In genomic region chr15:89622312-89622958, GRCm38 (mm10) we compare ENCODE assay signal across 8 mouse cellular contexts. TPM values are rescaled to one million over a fixed set of nuclear protein-coding genes. Genes with fewer than 3 reads are reported as not detected.
DNase-seq lines count a peak whose midpoint lies in the region; ATAC-seq lines count a peak whose summit lies in the region.

No protein-coding gene starts in this region.

- no peaks in the 10 kb centered on the region for H3K9me3 ChIP-seq in liver, embryonic 12.5 days (replicated peaks)
- H3K9me3 ChIP-seq in hindbrain, embryonic 14.5 days (ENCODE audit: control insufficient read depth, low read length), result 0 out of 2 replicates have a peak, but pooled peaks cover 3% of the 10 kb centered on the region
- H3K9me3 ChIP-seq in limb, embryonic 10.5 days (replicated peaks), result no peaks in the 10 kb centered on the region

- H3K27ac ChIP-seq in liver, embryonic 12.5 days, result no peak overlapping the region
- H3K27ac ChIP-seq in hindbrain, embryonic 14.5 days, result no peak overlapping the region
- no peak overlapping the region for H3K27ac ChIP-seq in limb, embryonic 10.5 days

- peak; percentile 31 for DNase-seq in liver
- DNase-seq in adrenal gland, adult 18-20 months (ENCODE audit: low spot score in 2 of 2), result peak; percentile 3 to 25
- DNase-seq in embryo, embryonic 9.5 days (ENCODE audit: extremely low spot score), result peak; percentile 48
- peak; percentile 79 for DNase-seq in hindbrain, embryonic 14.5 days (ENCODE audit: low spot score)
- DNase-seq in limb, embryonic 10.5 days (ENCODE audit: low spot score), result peak; percentile 65
- peak; percentile 72 for DNase-seq in retina, embryonic 14.5 days (ENCODE audit: low spot score)
- no peak for DNase-seq in spleen, postnatal 14 days (ENCODE audit: low spot score in 2 of 2)

- no peak for ATAC-seq in liver, embryonic 12.5 days
- ATAC-seq in hindbrain, embryonic 14.5 days (ENCODE audit: low FRiP score), result 0 out of 2 replicates have a peak, but pooled peaks have one; percentile 8

- no peak overlapping the region for H3K9ac ChIP-seq in liver, embryonic 12.5 days
- no peak overlapping the region for H3K9ac ChIP-seq in hindbrain, embryonic 14.5 days

- no peaks in the 10 kb centered on the region for H3K36me3 ChIP-seq in liver, embryonic 12.5 days
- no peaks in the 10 kb centered on the region for H3K36me3 ChIP-seq in hindbrain, embryonic 14.5 days (replicated peaks; ENCODE audit: control insufficient read depth, insufficient read depth)
- no peaks in the 10 kb centered on the region for H3K36me3 ChIP-seq in limb, embryonic 10.5 days

- H3K27me3 ChIP-seq in liver, embryonic 12.5 days (replicated peaks), result no peaks in the 10 kb centered on the region
- H3K27me3 ChIP-seq in hindbrain, embryonic 14.5 days (ENCODE audit: control insufficient read depth, insufficient read depth, low read length), result no peaks in the 10 kb centered on the region
- no peaks in the 10 kb centered on the region for H3K27me3 ChIP-seq in limb, embryonic 10.5 days (ENCODE audit: low read depth, poor library complexity, severe bottlenecking)

- WGBS in liver, embryonic 12.5 days (ENCODE audit: insufficient replicate concordance), result 70% methylated on average over 12 of the region's 12 CpGs
- 74% methylated on average over 12 of the region's 12 CpGs for WGBS in hindbrain, embryonic 14.5 days
- 82% methylated on average over 12 of the region's 12 CpGs for WGBS in limb, embryonic 10.5 days

- H3K4me1 ChIP-seq in liver, embryonic 12.5 days, result no peaks in the 10 kb centered on the region
- no peaks in the 10 kb centered on the region for H3K4me1 ChIP-seq in hindbrain, embryonic 14.5 days (replicated peaks; ENCODE audit: control insufficient read depth, insufficient read depth, low read length)
- no peaks in the 10 kb centered on the region for H3K4me1 ChIP-seq in limb, embryonic 10.5 days

- no peak overlapping the region for H3K4me2 ChIP-seq in liver, embryonic 12.5 days
- H3K4me2 ChIP-seq in hindbrain, embryonic 14.5 days (replicated peaks), result no peak overlapping the region

- no peak overlapping the region for H3K4me3 ChIP-seq in liver, embryonic 12.5 days
- no peak overlapping the region for H3K4me3 ChIP-seq in hindbrain, embryonic 14.5 days (replicated peaks; ENCODE audit: low read length)
- no peak overlapping the region for H3K4me3 ChIP-seq in limb, embryonic 10.5 days

RNA-seq across cellular contexts. Expression of gene Rabl2, which starts 30.7 kb away (rescaled TPM):
- 10.3 and 11.2 TPM in 2 replicates for polyA plus RNA-seq in liver, embryonic 12.5 days (2016; fragmentation: Nextera tagmentation; extraction: Ambion mirVana)
- 1 to 10 TPM; 9.2 to 9.9 TPM for total RNA-seq in adrenal gland, adult 18-20 months (2021)
- 79.0 and 85.9 TPM in 2 replicates for polyA plus RNA-seq in hindbrain, embryonic 14.5 days (2014; fragmentation: Nextera tagmentation; extraction: Ambion mirVana)
- 64.8 and 65.6 TPM in 2 replicates for polyA plus RNA-seq in limb, embryonic 10.5 days (2016; fragmentation: Nextera tagmentation; extraction: Ambion mirVana)

RNA-seq across cellular contexts. Expression of gene Acr, which starts 54.3 kb away (rescaled TPM):
- polyA plus RNA-seq in liver, embryonic 12.5 days (2016; fragmentation: Nextera tagmentation; extraction: Ambion mirVana), result not detected in 2 replicates
- total RNA-seq in adrenal gland, adult 18-20 months (2021), result not detected
- 1.0 and 1.8 TPM in 2 replicates for polyA plus RNA-seq in hindbrain, embryonic 14.5 days (2014; fragmentation: Nextera tagmentation; extraction: Ambion mirVana)
- polyA plus RNA-seq in limb, embryonic 10.5 days (2016; fragmentation: Nextera tagmentation; extraction: Ambion mirVana), result 0.10 TPM in 1 of 2 replicates, not detected in the other

Comparison
In these comparisons a context has a peak if more than half of its experiments do, and no peak if none do; other contexts are left out.
1. DNase-seq: peak in liver (single experiment), adrenal gland, adult 18-20 months (2 of 2), embryo, embryonic 9.5 days (single experiment), hindbrain, embryonic 14.5 days (single experiment), limb, embryonic 10.5 days (single experiment) and retina, embryonic 14.5 days (single experiment); none in spleen, postnatal 14 days (0 of 2).